Mouse (Mus musculus) brown adipose tissue, adult 24 weeks (tissue): ENCODE data around the gene Efcab11. TPM values are rescaled to one million over a fixed set of nuclear protein-coding genes. Genes with fewer than 3 reads are reported as not detected.
"Not testable (repeated sequence)": the region's sequence is repeated elsewhere in the genome, so short reads cannot be mapped to it uniquely, and the experiment has no call there.

Experiments
- H3K27ac ChIP-seq: fragments of 200-500 bp; replicated peaks from 2 replicates; pipeline ENCODE4 v1.5.1; 2012; ENCODE audit warnings: low read depth, mild to moderate bottlenecking, low read length
- H3K4me1 ChIP-seq: fragments of 200-500 bp; 2 replicates; pipeline ENCODE4 v1.6.1; 2012; ENCODE audit warnings: low read length, mixed read lengths; ENCODE audit not compliant: control insufficient read depth, insufficient read depth, insufficient read length
- H3K4me3 ChIP-seq: fragments of 200-500 bp; 2 replicates; pipeline ENCODE4 v1.5.1; 2012; ENCODE audit warnings: low read depth, mild to moderate bottlenecking, low read length, moderate library complexity; ENCODE audit not compliant: insufficient read depth
- polyA plus RNA-seq: library from polyadenylated mRNA; stranded (reverse); fragments of >200 nt; gene quantifications from 2 replicates; pipeline ENCODE4 v1.2.4, GENCODE M21; 2012; ENCODE audit not compliant: missing spikeins, insufficient read depth, insufficient read length

Efcab11 gene
- polyA plus RNA-seq, 1 experiment, result not detected

GRCm38 (mm10) chr12:99806741-99807140, 77.5 kb downstream of the Efcab11 start:
- H3K4me3 ChIP-seq, H3K27ac ChIP-seq, H3K4me1 ChIP-seq: not testable (repeated sequence)

- no peak overlapping the region for H3K27ac ChIP-seq
- H3K4me3 ChIP-seq, result no peak overlapping the region
- no peaks in the 10 kb centered on the region for H3K4me1 ChIP-seq
Observed at GRCm38 (mm10) chr12:99795921-99796320, 88.3 kb downstream of the Efcab11 start.

GRCm38 (mm10) chr12:99794792-99795620, 89.2 kb downstream of the Efcab11 start:
- H3K4me1 ChIP-seq, result no peaks in the 10 kb centered on the region
- H3K27ac ChIP-seq, result no peak overlapping the region
- H3K4me3 ChIP-seq, result no peak overlapping the region

- Histone ChIP-seq H3K4me1 (no peaks in the 10 kb centered on the region), H3K27ac (no peak overlapping the region), H3K4me3 (no peak overlapping the region)
Observed at GRCm38 (mm10) chr12:99794158-99794515, 90.1 kb downstream of the Efcab11 start.

- Histone ChIP-seq H3K4me1 (no peaks in the 10 kb centered on the region), H3K4me3 (no peak overlapping the region), H3K27ac (no peak overlapping the region)
Observed at GRCm38 (mm10) chr12:99793465-99794157, 90.6 kb downstream of the Efcab11 start.

- Histone ChIP-seq H3K4me1 (0 out of 2 replicates have a peak, but pooled peaks cover 2% of the 10 kb centered on the region), H3K4me3 (no peak overlapping the region), H3K27ac (peak overlapping the region; percentile 72)
Observed at GRCm38 (mm10) chr12:99789283-99789960, 94.8 kb downstream of the Efcab11 start.

GRCm38 (mm10) chr12:99781774-99782173, 102.5 kb downstream of the Efcab11 start:
- no peak overlapping the region for H3K4me3 ChIP-seq
- H3K4me1 ChIP-seq, result 0 out of 2 replicates have a peak, but pooled peaks cover 2% of the 10 kb centered on the region
- H3K27ac ChIP-seq, result no peak overlapping the region

- H3K4me1 ChIP-seq, result 0 out of 2 replicates have a peak, but pooled peaks cover 2% of the 10 kb centered on the region
- H3K27ac ChIP-seq, result no peak overlapping the region
- no peak overlapping the region for H3K4me3 ChIP-seq
Observed at GRCm38 (mm10) chr12:99780396-99780795, 103.8 kb downstream of the Efcab11 start.

- H3K4me1 ChIP-seq, result 0 out of 2 replicates have a peak, but pooled peaks cover 2% of the 10 kb centered on the region
- H3K27ac ChIP-seq, result no peak overlapping the region
- H3K4me3 ChIP-seq, result no peak overlapping the region
Observed at GRCm38 (mm10) chr12:99779908-99780307, 104.3 kb downstream of the Efcab11 start.

- no peaks in the 10 kb centered on the region for H3K4me1 ChIP-seq
- H3K27ac ChIP-seq, result no peak overlapping the region
- no peak overlapping the region for H3K4me3 ChIP-seq
Observed at GRCm38 (mm10) chr12:99776497-99777139, 107.6 kb downstream of the Efcab11 start.

GRCm38 (mm10) chr12:99774864-99775263, 109.4 kb downstream of the Efcab11 start:
- Histone ChIP-seq H3K4me1 (no peaks in the 10 kb centered on the region), H3K27ac (no peak overlapping the region), H3K4me3 (no peak overlapping the region)

GRCm38 (mm10) chr12:99773636-99774193, 110.5 kb downstream of the Efcab11 start:
- no peak overlapping the region for H3K27ac ChIP-seq

GRCm38 (mm10) chr12:99771018-99771417, 113.2 kb downstream of the Efcab11 start:
- no peaks in the 10 kb centered on the region for H3K4me1 ChIP-seq
- no peak overlapping the region for H3K4me3 ChIP-seq

More at GRCm38 (mm10) chr12:99773636-99774193, 110.5 kb downstream of the Efcab11 start:
- no peaks in the 10 kb centered on the region for H3K4me1 ChIP-seq
- H3K4me3 ChIP-seq, result no peak overlapping the region

GRCm38 (mm10) chr12:99769626-99770025, 114.6 kb downstream of the Efcab11 start:
- no peak overlapping the region for H3K27ac ChIP-seq
- no peak overlapping the region for H3K4me3 ChIP-seq
- no peaks in the 10 kb centered on the region for H3K4me1 ChIP-seq

More at GRCm38 (mm10) chr12:99771018-99771417, 113.2 kb downstream of the Efcab11 start:
- no peak overlapping the region for H3K27ac ChIP-seq
